Mouse (Mus musculus) intestine, postnatal 0 days (tissue): ENCODE measurements at regions not wholly inside any gene's neighbourhood (a gene's known extent, or its start where the extent isn't known, plus 50 kb on each side); places are given as distances from the start of the nearest gene placed in this dataset.
A peak's percentile ranks its signal among the peaks of the same experiment; 100 is the strongest.

Source experiments
- ATAC-seq: fragments of 200-750 bp; cut with Nextera tagmentation; 2 replicates; pipeline ENCODE4 v1.8.0; 2017; ENCODE audit warnings: mild to moderate bottlenecking, moderate TSS enrichment, moderate library complexity
- H3K27ac ChIP-seq: fragments of 300-500 bp; sonication (generic); 2 replicates; pipeline ENCODE4 v1.5.1; 2014; ENCODE audit warnings: mild to moderate bottlenecking, low read depth, low read length, moderate library complexity
- H3K27me3 ChIP-seq: fragments of 300-500 bp; sonication (generic); replicated peaks from 2 replicates; pipeline ENCODE4 v1.6.1; 2014; ENCODE audit warnings: low read length, mixed read lengths; ENCODE audit not compliant: control insufficient read depth, insufficient read depth
- H3K36me3 ChIP-seq: fragments of 300-500 bp; sonication (generic); 2 replicates; pipeline ENCODE4 v1.6.1; 2014; ENCODE audit warnings: mild to moderate bottlenecking, moderate library complexity; ENCODE audit not compliant: control insufficient read depth, insufficient read depth
- H3K4me1 ChIP-seq: fragments of 300-500 bp; sonication (generic); replicated peaks from 2 replicates; pipeline ENCODE4 v1.6.1; 2014; ENCODE audit warnings: antibody characterized with exemption, low read length, mixed read lengths; ENCODE audit not compliant: control insufficient read depth, insufficient read depth
- H3K4me2 ChIP-seq: fragments of 300-500 bp; sonication (generic); replicated peaks from 2 replicates; pipeline ENCODE4 v1.6.1; 2014; ENCODE audit warnings: low read depth, mild to moderate bottlenecking, moderate library complexity
- H3K4me3 ChIP-seq: fragments of 300-500 bp; sonication (generic); 2 replicates; pipeline ENCODE4 v1.5.1; 2014; ENCODE audit warnings: low read depth, low read length
- H3K9ac ChIP-seq: fragments of 300-500 bp; sonication (generic); 2 replicates; pipeline ENCODE4 v1.6.1; 2014; ENCODE audit warnings: mild to moderate bottlenecking, low read depth, low read length
- H3K9me3 ChIP-seq: fragments of 300-500 bp; sonication (generic); 2 replicates; pipeline ENCODE4 v1.6.1; 2016; ENCODE audit warnings: mixed run types; ENCODE audit not compliant: control insufficient read depth
- CTCF ChIP-seq: sonication (generic); IDR thresholded peaks from 2 replicates; pipeline ENCODE4 v1.5.1; 2016; ENCODE audit warnings: low read depth, mild to moderate bottlenecking, control low read depth, antibody characterized with exemption, moderate library complexity
- WGBS: fragments of 180-500 bp; shearing (Covaris S2); extraction: QIAGEN DNeasy Blood & Tissue Kit; methylation state at CpG from one replicate; pipeline ENCODE4 v1.1.7; 2014; 5-methylcytosine and 5-hydroxymethylcytosine counted together

- Histone ChIP-seq H3K4me3 (no peak overlapping the region), H3K9me3 (no peaks in the 10 kb centered on the region), H3K4me1 (no peaks in the 10 kb centered on the region), H3K4me2 (no peak overlapping the region), H3K27me3 (peaks cover 32% of the 10 kb centered on the region), H3K9ac (no peak overlapping the region), H3K36me3 (no peaks in the 10 kb centered on the region), H3K27ac (no peak overlapping the region)
- WGBS, result 20% methylated on average over 1 of the region's 1 CpGs
- TF ChIP-seq CTCF, result peak; percentile 56
- ATAC-seq, result no peak
Observed at GRCm38 (mm10) chr12:118455609-118456008, 154.4 kb upstream of the Sp4 start.

- H3K27ac ChIP-seq, result no peak overlapping the region
- no peak overlapping the region for H3K4me3 ChIP-seq
- no peaks in the 10 kb centered on the region for H3K4me1 ChIP-seq
- TF ChIP-seq CTCF, result no peak
- no peaks in the 10 kb centered on the region for H3K9me3 ChIP-seq
- 66% methylated on average over 3 of the region's 3 CpGs for WGBS
- no peak overlapping the region for H3K4me2 ChIP-seq
- no peak for ATAC-seq
- H3K36me3 ChIP-seq, result no peaks in the 10 kb centered on the region
- no peak overlapping the region for H3K9ac ChIP-seq
- H3K27me3 ChIP-seq, result no peaks in the 10 kb centered on the region
Observed at GRCm38 (mm10) chr12:118439626-118440025, 138.4 kb upstream of the Sp4 start.

GRCm38 (mm10) chr12:118438882-118439281 lies 137.6 kb upstream of the Sp4 start:
- no peak overlapping the region for H3K9ac ChIP-seq
- H3K4me2 ChIP-seq, result no peak overlapping the region
- H3K27ac ChIP-seq, result no peak overlapping the region
- H3K27me3 ChIP-seq, result no peaks in the 10 kb centered on the region
- no peaks in the 10 kb centered on the region for H3K36me3 ChIP-seq
- H3K4me1 ChIP-seq, result no peaks in the 10 kb centered on the region
- WGBS, result 68% methylated on average over 5 of the region's 5 CpGs
- no peak for TF ChIP-seq CTCF
- H3K4me3 ChIP-seq, result no peak overlapping the region
- no peak for ATAC-seq
- no peaks in the 10 kb centered on the region for H3K9me3 ChIP-seq

GRCm38 (mm10) chr12:118432703-118433102 lies 131.5 kb upstream of the Sp4 start:
- no peaks in the 10 kb centered on the region for H3K4me1 ChIP-seq
- no peaks in the 10 kb centered on the region for H3K9me3 ChIP-seq
- TF ChIP-seq CTCF, result no peak
- 74% methylated on average over 4 of the region's 4 CpGs for WGBS
- H3K27me3 ChIP-seq, result no peaks in the 10 kb centered on the region
- H3K36me3 ChIP-seq, result no peaks in the 10 kb centered on the region
- ATAC-seq, result no peak
- H3K4me3 ChIP-seq, result no peak overlapping the region
- no peak overlapping the region for H3K9ac ChIP-seq
- H3K4me2 ChIP-seq, result no peak overlapping the region
- H3K27ac ChIP-seq, result no peak overlapping the region

DNA sequence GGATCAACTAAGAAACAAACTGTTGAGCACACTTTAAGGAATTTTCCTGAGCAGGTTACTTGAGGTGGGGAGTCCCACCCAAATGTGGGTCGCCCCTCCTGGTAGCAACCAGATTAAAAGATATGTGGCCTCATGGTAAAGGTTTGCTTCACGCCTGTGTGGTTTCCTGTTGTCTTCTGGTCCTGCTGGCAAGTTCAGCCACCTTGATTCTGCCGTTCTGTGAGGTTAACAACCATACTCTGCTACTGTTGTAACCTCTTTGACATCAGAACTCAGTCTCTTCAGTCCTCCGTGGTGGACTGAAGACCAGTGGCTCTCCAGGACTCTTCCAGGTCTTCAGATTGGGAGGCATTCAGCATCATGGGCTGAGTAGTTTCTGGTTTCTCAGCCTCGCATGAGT lies 127.1 kb upstream of the Sp4 start:
- Histone ChIP-seq H3K27me3 (no peaks in the 10 kb centered on the region), H3K9ac (no peak overlapping the region), H3K4me2 (no peak overlapping the region), H3K9me3 (no peaks in the 10 kb centered on the region), H3K27ac (no peak overlapping the region), H3K36me3 (no peaks in the 10 kb centered on the region), H3K4me3 (no peak overlapping the region), H3K4me1 (no peaks in the 10 kb centered on the region)
- no peak for TF ChIP-seq CTCF
- no peak for ATAC-seq
- 75% methylated on average over 5 of the region's 5 CpGs for WGBS

DNA sequence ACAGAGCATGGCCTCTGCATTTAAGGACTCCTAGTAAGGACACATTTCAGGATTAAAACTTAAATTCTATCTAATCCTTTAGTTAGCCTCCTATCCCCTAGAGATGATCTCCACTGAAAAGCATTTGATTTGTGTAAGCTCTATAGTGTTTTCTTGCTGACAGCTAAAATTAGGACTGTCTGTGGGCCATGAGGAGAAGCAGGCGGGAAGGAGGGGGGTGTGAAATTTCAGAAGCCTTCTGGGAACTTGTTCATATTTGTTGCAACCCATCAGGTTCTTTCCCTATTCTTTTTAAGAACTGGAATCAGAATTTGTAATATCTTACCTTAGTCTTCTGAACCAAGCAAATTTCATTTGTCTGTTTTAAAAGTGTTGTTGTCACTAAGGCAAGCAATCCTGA lies 114.7 kb upstream of the Sp4 start:
- TF ChIP-seq CTCF, result no peak
- H3K4me1 ChIP-seq, result no peaks in the 10 kb centered on the region

GRCm38 (mm10) chr12:118411767-118412430 lies 110.7 kb upstream of the Sp4 start:
- H3K4me1 ChIP-seq, result no peaks in the 10 kb centered on the region
- no peak overlapping the region for H3K4me3 ChIP-seq
- no peak overlapping the region for H3K9ac ChIP-seq
- no peak overlapping the region for H3K4me2 ChIP-seq
- WGBS, result 40% methylated on average over 7 of the region's 7 CpGs
- no peaks in the 10 kb centered on the region for H3K27me3 ChIP-seq
- no peaks in the 10 kb centered on the region for H3K9me3 ChIP-seq
- H3K27ac ChIP-seq, result no peak overlapping the region
- no peak for TF ChIP-seq CTCF
- no peaks in the 10 kb centered on the region for H3K36me3 ChIP-seq
- ATAC-seq, result no peak

More for the DNA sequence above, 114.7 kb upstream of the Sp4 start:
- WGBS, result 91% methylated on average over 1 of the region's 1 CpGs
- Histone ChIP-seq H3K36me3 (no peaks in the 10 kb centered on the region), H3K4me3 (no peak overlapping the region), H3K4me2 (no peak overlapping the region), H3K9ac (no peak overlapping the region), H3K27ac (no peak overlapping the region), H3K27me3 (no peaks in the 10 kb centered on the region), H3K9me3 (no peaks in the 10 kb centered on the region)
- ATAC-seq, result no peak
